Mouse (Mus musculus): Measurements from ENCODE around the gene Mgll. TPM values are rescaled to one million over a fixed set of nuclear protein-coding genes. Genes with fewer than 3 reads are reported as not detected.

The Mgll gene
- polyA plus RNA-seq, 1 experiment from 2014 or later = 29.9 TPM

DNA sequence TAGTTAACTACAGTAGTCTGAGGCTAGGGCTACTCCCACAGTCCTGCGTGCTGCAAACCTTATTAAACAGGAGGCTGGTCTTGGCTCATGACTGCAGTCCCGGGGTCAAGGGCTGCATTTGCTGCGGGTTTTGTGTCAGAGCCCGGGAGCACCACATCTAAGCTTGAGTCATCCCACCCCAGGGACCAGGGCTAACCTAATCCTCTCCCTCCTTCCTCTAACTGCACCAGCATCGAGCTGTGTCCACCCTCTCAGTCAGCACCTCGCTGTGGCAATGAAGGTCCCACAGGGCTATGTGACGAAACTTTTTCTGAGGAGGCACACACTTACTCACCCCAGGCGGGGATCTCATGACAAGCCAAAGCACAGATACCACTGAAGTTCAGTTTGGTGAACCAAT lies 22.1 kb downstream of the Mgll start:
- H3K36me3 ChIP-seq (ENCODE audit: control insufficient read depth, insufficient read depth, low read length) = no peaks in the 10 kb centered on the region
- ATAC-seq (ENCODE audit: low FRiP score, low TSS enrichment) = no peak
- H3K9me3 ChIP-seq (ENCODE audit: control insufficient read depth, low read length) = no peaks in the 10 kb centered on the region
- peaks cover 15% of the 10 kb centered on the region; the same call in 1 of the 2 replicates for H3K4me1 ChIP-seq (ENCODE audit: control insufficient read depth, insufficient read depth, low read length)
- no peak overlapping the region for H3K9ac ChIP-seq (ENCODE audit: low read depth, low read length)
- no peak overlapping the region for H3K4me2 ChIP-seq (replicated peaks; ENCODE audit: low read depth, low read length)
- H3K27me3 ChIP-seq (ENCODE audit: control insufficient read depth, insufficient read depth, low read length) = no peaks in the 10 kb centered on the region
- 83% methylated on average over 8 of the region's 8 CpGs for WGBS
- H3K27ac ChIP-seq (ENCODE audit: low read depth, low read length) = no peak overlapping the region
- H3K4me3 ChIP-seq (ENCODE audit: low read length) = no peak overlapping the region

DNA sequence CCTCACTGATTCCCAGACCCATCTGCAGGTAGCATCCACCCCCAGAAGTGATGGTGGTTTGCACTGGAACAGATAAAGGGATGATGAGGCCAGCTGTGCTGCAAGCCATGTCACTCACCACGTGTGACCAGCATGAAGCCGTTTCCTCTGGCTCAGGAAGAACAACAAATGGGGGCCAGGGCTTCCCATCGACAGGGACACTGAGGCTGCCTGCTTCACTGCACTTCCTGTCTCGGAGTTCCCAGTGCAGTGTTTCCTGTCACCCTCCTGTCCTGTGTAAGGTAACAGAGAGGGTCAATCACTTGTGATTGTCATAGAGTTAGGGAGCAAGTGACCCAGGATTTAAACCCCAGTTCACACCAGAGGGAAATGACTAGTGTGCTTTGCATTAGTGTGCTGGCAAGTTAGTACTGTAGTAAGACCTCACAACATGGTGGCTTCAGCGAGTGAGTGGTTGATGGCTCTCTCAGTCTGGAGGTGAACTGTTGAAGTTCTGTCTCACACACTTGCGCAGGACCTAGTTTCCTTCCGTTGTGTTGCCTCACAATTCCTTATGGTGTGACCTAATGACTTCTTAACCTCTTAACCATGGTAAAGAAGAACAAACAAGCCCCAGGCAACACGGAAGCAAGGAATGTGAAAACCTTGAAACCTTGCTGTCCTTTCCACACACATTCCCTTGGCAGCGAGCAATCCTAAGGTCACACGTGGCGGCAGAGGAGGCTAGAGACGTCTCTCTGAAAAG lies 23.3 kb downstream of the Mgll start:
- Histone ChIP-seq H3K4me1 (ENCODE audit: control insufficient read depth, insufficient read depth, low read length) (peaks cover 7% of the 10 kb centered on the region; the same call in 1 of the 2 replicates), H3K27me3 (ENCODE audit: control insufficient read depth, insufficient read depth, low read length) (no peaks in the 10 kb centered on the region), H3K4me3 (ENCODE audit: low read length) (no peak overlapping the region), H3K27ac (ENCODE audit: low read depth, low read length) (no peak overlapping the region), H3K4me2 (replicated peaks; ENCODE audit: low read depth, low read length) (no peak overlapping the region), H3K9me3 (ENCODE audit: control insufficient read depth, low read length) (no peaks in the 10 kb centered on the region), H3K9ac (ENCODE audit: low read depth, low read length) (no peak overlapping the region), H3K36me3 (ENCODE audit: control insufficient read depth, insufficient read depth, low read length) (no peaks in the 10 kb centered on the region)
- 70% methylated on average over 12 of the region's 12 CpGs for WGBS
- no peak for ATAC-seq (ENCODE audit: low FRiP score, low TSS enrichment)

DNA sequence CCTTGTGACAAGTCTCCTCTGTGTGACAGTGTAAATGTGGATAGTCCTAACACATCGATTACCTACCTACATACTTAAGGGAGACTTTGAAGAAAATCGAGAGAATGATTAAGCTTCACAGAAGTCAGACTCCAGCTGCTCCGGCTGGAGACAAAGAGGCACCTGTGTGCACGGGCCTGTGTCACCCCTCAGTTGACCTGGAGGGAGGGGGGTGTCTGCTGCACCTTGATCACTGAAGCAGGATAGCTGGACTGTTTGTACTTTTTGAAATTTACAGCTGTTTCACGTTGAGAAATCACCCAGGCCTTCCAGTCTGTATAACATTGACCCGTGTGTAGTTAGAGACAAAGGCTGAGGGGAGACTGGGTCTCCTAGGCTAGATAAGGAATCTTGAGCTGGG lies 26.7 kb downstream of the Mgll start:
- H3K36me3 ChIP-seq (ENCODE audit: control insufficient read depth, insufficient read depth, low read length) = no peaks in the 10 kb centered on the region
- no peak overlapping the region for H3K4me3 ChIP-seq (ENCODE audit: low read length)
- H3K27ac ChIP-seq (ENCODE audit: low read depth, low read length) = peak overlapping the region; percentile 69; the same call in 1 of the 2 replicates
- H3K4me1 ChIP-seq (ENCODE audit: control insufficient read depth, insufficient read depth, low read length) = peaks cover 4% of the 10 kb centered on the region; the same call in 1 of the 2 replicates
- H3K9ac ChIP-seq (ENCODE audit: low read depth, low read length) = no peak overlapping the region
- no peak overlapping the region for H3K4me2 ChIP-seq (replicated peaks; ENCODE audit: low read depth, low read length)
- WGBS = 32% methylated on average over 6 of the region's 6 CpGs
- H3K27me3 ChIP-seq (ENCODE audit: control insufficient read depth, insufficient read depth, low read length) = no peaks in the 10 kb centered on the region
- ATAC-seq (ENCODE audit: low FRiP score, low TSS enrichment) = peak; percentile 65
- no peaks in the 10 kb centered on the region for H3K9me3 ChIP-seq (ENCODE audit: control insufficient read depth, low read length)

DNA sequence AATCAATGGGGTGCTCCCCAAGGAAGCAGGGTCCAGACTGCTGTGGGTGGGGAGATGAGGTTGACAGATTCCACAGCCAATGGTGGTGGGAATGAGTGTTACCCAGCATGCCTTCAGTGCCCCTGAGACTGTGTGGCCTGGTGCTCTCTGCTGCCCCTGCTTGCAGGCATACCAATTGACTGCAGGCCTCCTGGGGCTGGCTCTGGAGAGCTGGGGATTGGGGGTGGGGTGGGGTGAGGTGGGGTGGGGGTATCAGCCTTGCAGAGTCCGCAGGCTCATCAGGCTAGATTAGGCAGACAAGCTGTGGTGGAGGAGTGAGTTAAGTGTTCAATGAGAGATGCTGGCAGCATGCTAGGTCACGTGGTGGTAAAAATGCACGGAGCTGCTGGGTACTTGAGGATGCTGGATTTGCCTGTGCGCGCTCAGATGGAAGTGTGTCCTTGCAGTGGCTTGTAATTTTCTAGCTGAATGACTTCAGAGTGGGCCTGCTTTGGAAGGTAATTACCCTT lies 28.6 kb downstream of the Mgll start:
- Histone ChIP-seq H3K4me2 (replicated peaks; ENCODE audit: low read depth, low read length) (no peak overlapping the region), H3K9ac (ENCODE audit: low read depth, low read length) (no peak overlapping the region), H3K9me3 (ENCODE audit: control insufficient read depth, low read length) (no peaks in the 10 kb centered on the region), H3K27ac (ENCODE audit: low read depth, low read length) (peak overlapping the region; percentile 3; the same call in 1 of the 2 replicates), H3K27me3 (ENCODE audit: control insufficient read depth, insufficient read depth, low read length) (no peaks in the 10 kb centered on the region), H3K4me1 (ENCODE audit: control insufficient read depth, insufficient read depth, low read length) (peaks cover 4% of the 10 kb centered on the region; the same call in 1 of the 2 replicates), H3K4me3 (ENCODE audit: low read length) (no peak overlapping the region), H3K36me3 (ENCODE audit: control insufficient read depth, insufficient read depth, low read length) (no peaks in the 10 kb centered on the region)
- 44% methylated on average over 5 of the region's 5 CpGs for WGBS
- ATAC-seq (ENCODE audit: low FRiP score, low TSS enrichment) = peak; percentile 47; the same call in 1 of the 2 replicates

DNA sequence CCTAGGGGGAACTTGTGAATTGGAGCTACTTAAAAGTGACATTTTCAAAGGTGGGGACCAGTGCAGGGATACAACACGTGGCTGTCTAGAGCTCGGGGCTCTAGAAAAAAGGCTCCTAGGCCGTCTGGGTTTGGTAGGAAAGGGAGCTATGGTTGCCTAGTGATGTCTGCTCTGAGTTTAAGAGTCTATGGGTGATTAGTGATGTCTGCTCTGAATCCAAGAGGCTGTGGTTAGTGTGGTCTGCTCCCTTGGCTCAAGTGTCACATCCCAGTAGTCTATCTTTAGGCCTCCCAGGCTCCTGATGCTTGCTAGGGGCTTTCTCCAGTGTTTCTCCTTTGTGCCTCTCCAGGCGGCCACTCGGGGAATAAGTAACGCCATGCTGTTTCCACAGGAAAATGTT lies 29.4 kb downstream of the Mgll start:
- H3K9me3 ChIP-seq (ENCODE audit: control insufficient read depth, low read length) = no peaks in the 10 kb centered on the region
- no peak overlapping the region for H3K9ac ChIP-seq (ENCODE audit: low read depth, low read length)
- H3K27ac ChIP-seq (ENCODE audit: low read depth, low read length) = peak overlapping the region; percentile 3; the same call in 1 of the 2 replicates
- H3K4me1 ChIP-seq (ENCODE audit: control insufficient read depth, insufficient read depth, low read length) = peaks cover 11% of the 10 kb centered on the region; the same call in 1 of the 2 replicates
- H3K4me2 ChIP-seq (replicated peaks; ENCODE audit: low read depth, low read length) = no peak overlapping the region
- no peaks in the 10 kb centered on the region for H3K27me3 ChIP-seq (ENCODE audit: control insufficient read depth, insufficient read depth, low read length)
- ATAC-seq (ENCODE audit: low FRiP score, low TSS enrichment) = no peak
- 71% methylated on average over 6 of the region's 6 CpGs for WGBS
- H3K4me3 ChIP-seq (ENCODE audit: low read length) = no peak overlapping the region
- no peaks in the 10 kb centered on the region for H3K36me3 ChIP-seq (ENCODE audit: control insufficient read depth, insufficient read depth, low read length)

GRCm38 (mm10) chr6:88756992-88757391 lies 32.8 kb downstream of the Mgll start:
- H3K9ac ChIP-seq (ENCODE audit: low read depth, low read length) = no peak overlapping the region
- peaks cover 20% of the 10 kb centered on the region; the same call in 1 of the 2 replicates for H3K4me1 ChIP-seq (ENCODE audit: control insufficient read depth, insufficient read depth, low read length)
- no peaks in the 10 kb centered on the region for H3K36me3 ChIP-seq (ENCODE audit: control insufficient read depth, insufficient read depth, low read length)
- H3K27me3 ChIP-seq (ENCODE audit: control insufficient read depth, insufficient read depth, low read length) = no peaks in the 10 kb centered on the region
- WGBS = 92% methylated on average over 4 of the region's 4 CpGs
- H3K27ac ChIP-seq (ENCODE audit: low read depth, low read length) = no peak overlapping the region
- no peak for ATAC-seq (ENCODE audit: low FRiP score, low TSS enrichment)
- H3K4me2 ChIP-seq (replicated peaks; ENCODE audit: low read depth, low read length) = no peak overlapping the region
- H3K9me3 ChIP-seq (ENCODE audit: control insufficient read depth, low read length) = no peaks in the 10 kb centered on the region
- no peak overlapping the region for H3K4me3 ChIP-seq (ENCODE audit: low read length)

DNA sequence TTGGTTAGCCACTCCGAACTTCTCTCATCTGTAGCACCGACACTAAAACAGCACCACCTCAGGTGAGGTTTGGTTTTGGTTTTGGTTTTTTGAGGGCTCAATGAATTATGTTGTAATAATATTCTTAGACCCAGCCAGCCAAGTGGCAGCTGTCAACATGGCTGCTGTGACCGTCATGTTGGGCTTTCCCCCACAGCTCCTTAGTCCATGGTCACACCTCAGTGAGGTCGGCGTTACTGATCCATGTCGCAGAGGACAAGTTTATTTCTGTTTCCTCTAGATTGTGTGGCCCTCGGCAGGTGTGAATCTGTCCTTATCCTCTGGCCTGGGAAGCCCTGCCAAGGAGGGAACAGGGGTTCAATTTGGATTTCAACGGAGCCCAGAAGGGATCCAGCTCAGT lies 33.9 kb downstream of the Mgll start:
- H3K27me3 ChIP-seq (ENCODE audit: control insufficient read depth, insufficient read depth, low read length) = no peaks in the 10 kb centered on the region
- 61% methylated on average over 8 of the region's 8 CpGs for WGBS
- H3K27ac ChIP-seq (ENCODE audit: low read depth, low read length) = 0 out of 2 replicates have a peak overlapping the region, but pooled peaks have one; percentile 15
- peaks cover 20% of the 10 kb centered on the region; the same call in 1 of the 2 replicates for H3K4me1 ChIP-seq (ENCODE audit: control insufficient read depth, insufficient read depth, low read length)
- H3K4me2 ChIP-seq (replicated peaks; ENCODE audit: low read depth, low read length) = no peak overlapping the region
- no peak overlapping the region for H3K9ac ChIP-seq (ENCODE audit: low read depth, low read length)
- ATAC-seq (ENCODE audit: low FRiP score, low TSS enrichment) = peak; percentile 40; the same call in 1 of the 2 replicates
- no peak overlapping the region for H3K4me3 ChIP-seq (ENCODE audit: low read length)
- no peaks in the 10 kb centered on the region for H3K36me3 ChIP-seq (ENCODE audit: control insufficient read depth, insufficient read depth, low read length)
- no peaks in the 10 kb centered on the region for H3K9me3 ChIP-seq (ENCODE audit: control insufficient read depth, low read length)

GRCm38 (mm10) chr6:88758568-88759522 lies 34.6 kb downstream of the Mgll start:
- 71% methylated on average over 10 of the region's 10 CpGs for WGBS
- ATAC-seq (ENCODE audit: low FRiP score, low TSS enrichment) = 0 out of 2 replicates have a peak, but pooled peaks have one; percentile 10
- no peaks in the 10 kb centered on the region for H3K36me3 ChIP-seq (ENCODE audit: control insufficient read depth, insufficient read depth, low read length)
- no peak overlapping the region for H3K4me2 ChIP-seq (replicated peaks; ENCODE audit: low read depth, low read length)
- H3K27ac ChIP-seq (ENCODE audit: low read depth, low read length) = peak overlapping the region; percentile 15; the same call in 1 of the 2 replicates
- H3K9ac ChIP-seq (ENCODE audit: low read depth, low read length) = no peak overlapping the region
- H3K4me3 ChIP-seq (ENCODE audit: low read length) = no peak overlapping the region
- H3K27me3 ChIP-seq (ENCODE audit: control insufficient read depth, insufficient read depth, low read length) = no peaks in the 10 kb centered on the region
- H3K4me1 ChIP-seq (ENCODE audit: control insufficient read depth, insufficient read depth, low read length) = peaks cover 20% of the 10 kb centered on the region; the same call in 1 of the 2 replicates
- H3K9me3 ChIP-seq (ENCODE audit: control insufficient read depth, low read length) = no peaks in the 10 kb centered on the region
